Mouse (Mus musculus) hindbrain, embryonic 12.5 days (tissue): ENCODE data around the gene Ncor2. TPM values are rescaled to one million over a fixed set of nuclear protein-coding genes. Genes with fewer than 3 reads are reported as not detected.
A peak's percentile ranks its signal among the peaks of the same experiment; 100 is the strongest.

ENCODE experiments used
- ATAC-seq: fragments of 200-750 bp; cut with Nextera tagmentation; 2 replicates; pipeline ENCODE4 v1.8.0; 2017; ENCODE audit warnings: moderate TSS enrichment; ENCODE audit not compliant: low FRiP score
- H3K27ac ChIP-seq: fragments of 300-500 bp; sonication (generic); 2 replicates; pipeline ENCODE4 v1.5.1; 2016; ENCODE audit warnings: mild to moderate bottlenecking
- H3K27me3 ChIP-seq: fragments of 300-500 bp; sonication (generic); 2 replicates; pipeline ENCODE4 v1.6.1; 2016; ENCODE audit warnings: mild to moderate bottlenecking
- H3K36me3 ChIP-seq: fragments of 300-500 bp; sonication (generic); 2 replicates; pipeline ENCODE4 v1.6.1; 2016; ENCODE audit warnings: mild to moderate bottlenecking
- H3K4me1 ChIP-seq: fragments of 300-500 bp; sonication (generic); 2 replicates; pipeline ENCODE4 v1.6.1; 2016
- H3K4me2 ChIP-seq: fragments of 300-500 bp; sonication (generic); replicated peaks from 2 replicates; pipeline ENCODE4 v1.6.1; 2016; ENCODE audit warnings: mild to moderate bottlenecking
- H3K4me3 ChIP-seq: fragments of 300-500 bp; sonication (generic); 2 replicates; pipeline ENCODE4 v1.5.1; 2016; ENCODE audit warnings: mild to moderate bottlenecking
- H3K9ac ChIP-seq: fragments of 300-500 bp; sonication (generic); 2 replicates; pipeline ENCODE4 v1.6.1; 2016; ENCODE audit warnings: mild to moderate bottlenecking, moderate library complexity
- H3K9me3 ChIP-seq: fragments of 300-500 bp; sonication (generic); replicated peaks from 2 replicates; pipeline ENCODE4 v1.6.1; 2016; ENCODE audit warnings: mild to moderate bottlenecking
- WGBS: fragments of 180-500 bp; shearing (Covaris S2); methylation state at CpG from one replicate; pipeline ENCODE4 v1.1.7; 2016; 5-methylcytosine and 5-hydroxymethylcytosine counted together
- polyA plus RNA-seq: library from polyadenylated mRNA; unstranded; fragments of >200 nt; fragmentation: Nextera tagmentation; extraction: Ambion mirVana; gene quantifications from 2 replicates; pipeline ENCODE4 v1.2.1, GENCODE M21; 2016

The Ncor2 gene
- polyA plus RNA-seq, 1 experiment from 2014 or later: 31.0 TPM

- peak overlapping the region; percentile 13; the same call in 1 of the 2 replicates for H3K9ac ChIP-seq
- H3K27me3 ChIP-seq: peaks cover 26% of the 10 kb centered on the region
- H3K36me3 ChIP-seq: peaks cover 13% of the 10 kb centered on the region
- peak overlapping the region; percentile 58 for H3K4me2 ChIP-seq
- 68% methylated on average over 9 of the region's 9 CpGs for WGBS
- H3K4me1 ChIP-seq: peaks cover 31% of the 10 kb centered on the region
- H3K4me3 ChIP-seq: no peak overlapping the region
- H3K27ac ChIP-seq: no peak overlapping the region
- no peaks in the 10 kb centered on the region for H3K9me3 ChIP-seq
- ATAC-seq: no peak
Observed at GRCm38 (mm10) chr5:125005871-125006652, 173.0 kb downstream of the Ncor2 start.

GRCm38 (mm10) chr5:125003873-125004255, 175.2 kb downstream of the Ncor2 start:
- no peak for ATAC-seq
- Histone ChIP-seq H3K9ac (peak overlapping the region; percentile 63), H3K4me2 (peak overlapping the region; percentile 58), H3K27ac (no peak overlapping the region), H3K9me3 (no peaks in the 10 kb centered on the region), H3K4me3 (peak overlapping the region; percentile 42), H3K27me3 (peaks cover 26% of the 10 kb centered on the region), H3K36me3 (no peaks in the 10 kb centered on the region), H3K4me1 (peaks cover 41% of the 10 kb centered on the region)
- WGBS: 15% methylated on average over 15 of the region's 15 CpGs

GRCm38 (mm10) chr5:125002969-125003872, 175.8 kb downstream of the Ncor2 start, which contains the start of gene Rflna:
Gene Rflna, plus strand, starts transcription at chr5:125003221.
- Histone ChIP-seq H3K27ac (no peak within 1 kb of the TSS), H3K4me2 (peak within 1 kb of the TSS; percentile 58), H3K27me3 (peaks cover 26% of the 10 kb centered on the region), H3K4me1 (peaks cover 41% of the 10 kb centered on the region), H3K36me3 (no peaks in the 10 kb centered on the region), H3K9ac (peak within 1 kb of the TSS; percentile 63), H3K4me3 (peak within 1 kb of the TSS; percentile 42), H3K9me3 (no peaks in the 10 kb centered on the region)
- ATAC-seq: peak; percentile 82
- 3% methylated on average over 33 of the region's 41 CpGs for WGBS

- no peaks in the 10 kb centered on the region for H3K36me3 ChIP-seq
- no peaks in the 10 kb centered on the region for H3K9me3 ChIP-seq
- no peak overlapping the region for H3K4me2 ChIP-seq
- peaks cover 28% of the 10 kb centered on the region for H3K4me1 ChIP-seq
- no peak overlapping the region for H3K27ac ChIP-seq
- no peak for ATAC-seq
- H3K4me3 ChIP-seq: no peak overlapping the region
- no peak overlapping the region for H3K9ac ChIP-seq
- 48% methylated on average over 10 of the region's 10 CpGs for WGBS
- peaks cover 26% of the 10 kb centered on the region for H3K27me3 ChIP-seq
Observed at GRCm38 (mm10) chr5:125000756-125001250, 178.2 kb downstream of the Ncor2 start.

- H3K9ac ChIP-seq: no peak overlapping the region
- H3K27ac ChIP-seq: no peak overlapping the region
- no peaks in the 10 kb centered on the region for H3K36me3 ChIP-seq
- no peak overlapping the region for H3K4me3 ChIP-seq
- H3K4me2 ChIP-seq: no peak overlapping the region
- H3K27me3 ChIP-seq: 0 out of 2 replicates have a peak, but pooled peaks cover 3% of the 10 kb centered on the region
- ATAC-seq: no peak
- H3K9me3 ChIP-seq: no peaks in the 10 kb centered on the region
- WGBS: 78% methylated on average over 4 of the region's 4 CpGs
- H3K4me1 ChIP-seq: peaks cover 13% of the 10 kb centered on the region
Observed at GRCm38 (mm10) chr5:124997913-124998312, 181.1 kb downstream of the Ncor2 start.

GRCm38 (mm10) chr5:124996816-124997215, 182.2 kb downstream of the Ncor2 start:
- 68% methylated on average over 6 of the region's 6 CpGs for WGBS

GRCm38 (mm10) chr5:124992891-124993290, 186.1 kb downstream of the Ncor2 start:
- peak overlapping the region; percentile 23; the same call in 1 of the 2 replicates for H3K27ac ChIP-seq

More at GRCm38 (mm10) chr5:124996816-124997215, 182.2 kb downstream of the Ncor2 start:
- Histone ChIP-seq H3K4me1 (peaks cover 10% of the 10 kb centered on the region; the same call in 1 of the 2 replicates), H3K4me2 (no peak overlapping the region), H3K27me3 (no peaks in the 10 kb centered on the region), H3K9ac (no peak overlapping the region), H3K36me3 (no peaks in the 10 kb centered on the region), H3K9me3 (no peaks in the 10 kb centered on the region), H3K4me3 (no peak overlapping the region), H3K27ac (no peak overlapping the region)
- ATAC-seq: no peak

GRCm38 (mm10) chr5:124992323-124992722, 186.7 kb downstream of the Ncor2 start:
- no peaks in the 10 kb centered on the region for H3K27me3 ChIP-seq
- peak overlapping the region; percentile 52; the same call in 1 of the 2 replicates for H3K27ac ChIP-seq
- WGBS: 68% methylated on average over 8 of the region's 8 CpGs
- no peak overlapping the region for H3K4me2 ChIP-seq
- H3K9ac ChIP-seq: no peak overlapping the region
- H3K36me3 ChIP-seq: no peaks in the 10 kb centered on the region
- no peaks in the 10 kb centered on the region for H3K9me3 ChIP-seq
- H3K4me3 ChIP-seq: no peak overlapping the region
- H3K4me1 ChIP-seq: no peaks in the 10 kb centered on the region
- no peak for ATAC-seq

More at GRCm38 (mm10) chr5:124992891-124993290, 186.1 kb downstream of the Ncor2 start:
- H3K4me3 ChIP-seq: no peak overlapping the region
- no peaks in the 10 kb centered on the region for H3K4me1 ChIP-seq
- H3K9ac ChIP-seq: no peak overlapping the region
- H3K9me3 ChIP-seq: no peaks in the 10 kb centered on the region
- H3K36me3 ChIP-seq: no peaks in the 10 kb centered on the region
- no peak for ATAC-seq
- WGBS: 78% methylated on average over 11 of the region's 11 CpGs
- no peaks in the 10 kb centered on the region for H3K27me3 ChIP-seq
- no peak overlapping the region for H3K4me2 ChIP-seq

- Histone ChIP-seq H3K9me3 (no peaks in the 10 kb centered on the region), H3K27ac (no peak overlapping the region), H3K4me3 (no peak overlapping the region), H3K27me3 (no peaks in the 10 kb centered on the region), H3K36me3 (no peaks in the 10 kb centered on the region), H3K4me1 (no peaks in the 10 kb centered on the region), H3K9ac (no peak overlapping the region), H3K4me2 (no peak overlapping the region)
- 89% methylated on average over 2 of the region's 2 CpGs for WGBS
- ATAC-seq: no peak
Observed at GRCm38 (mm10) chr5:124989724-124990123, 189.3 kb downstream of the Ncor2 start.

- Histone ChIP-seq H3K9ac (no peak overlapping the region), H3K36me3 (no peaks in the 10 kb centered on the region), H3K27me3 (no peaks in the 10 kb centered on the region), H3K27ac (no peak overlapping the region), H3K9me3 (peaks cover 19% of the 10 kb centered on the region), H3K4me1 (no peaks in the 10 kb centered on the region), H3K4me3 (no peak overlapping the region), H3K4me2 (no peak overlapping the region)
- no peak for ATAC-seq
- WGBS: 87% methylated on average over 5 of the region's 5 CpGs
Observed at GRCm38 (mm10) chr5:124986656-124987055, 192.4 kb downstream of the Ncor2 start.

- 84% methylated on average over 5 of the region's 5 CpGs for WGBS
Observed at GRCm38 (mm10) chr5:124986222-124986621, 192.8 kb downstream of the Ncor2 start.

GRCm38 (mm10) chr5:124969790-124970189, 209.2 kb downstream of the Ncor2 start:
- ATAC-seq: no peak
- no peaks in the 10 kb centered on the region for H3K36me3 ChIP-seq
- H3K4me1 ChIP-seq: peaks cover 17% of the 10 kb centered on the region
- H3K4me2 ChIP-seq: no peak overlapping the region
- 17% methylated on average over 8 of the region's 8 CpGs for WGBS
- H3K27me3 ChIP-seq: no peaks in the 10 kb centered on the region
- H3K27ac ChIP-seq: no peak overlapping the region; the same call in 1 of the 2 replicates
- H3K4me3 ChIP-seq: no peak overlapping the region
- 0 out of 2 replicates have a peak, but pooled peaks cover 3% of the 10 kb centered on the region for H3K9me3 ChIP-seq
- H3K9ac ChIP-seq: no peak overlapping the region

More at GRCm38 (mm10) chr5:124986222-124986621, 192.8 kb downstream of the Ncor2 start:
- Histone ChIP-seq H3K36me3 (no peaks in the 10 kb centered on the region), H3K9ac (no peak overlapping the region), H3K9me3 (peaks cover 19% of the 10 kb centered on the region), H3K27ac (no peak overlapping the region), H3K27me3 (no peaks in the 10 kb centered on the region), H3K4me1 (no peaks in the 10 kb centered on the region), H3K4me3 (no peak overlapping the region), H3K4me2 (no peak overlapping the region)
- ATAC-seq: no peak
